Mouse (Mus musculus): ENCODE measurements at regions not wholly inside any gene's neighbourhood (a gene's known extent, or its start where the extent isn't known, plus 50 kb on each side); places are given as distances from the start of the nearest gene placed in this dataset.

- Histone ChIP-seq H3K4me1 (ENCODE audit: control insufficient read depth, insufficient read depth, low read length) (peaks cover 22% of the 10 kb centered on the region), H3K27ac (ENCODE audit: insufficient read depth, low read length) (peak overlapping the region; percentile 56), H3K4me3 (ENCODE audit: insufficient read depth, low read length) (no peak overlapping the region)
- TF ChIP-seq CTCF (IDR thresholded peaks at IDR 0.05; ENCODE audit: extremely low read depth, insufficient read depth, low read length) (no peak), POLR2A (IDR thresholded peaks at IDR 0.05; ENCODE audit: extremely low read depth, insufficient read depth, low read length) (no peak)
Observed at GRCm38 (mm10) chr1:154255971-154256370, 55.0 kb downstream of the Zfp648 start.

- no peak for TF ChIP-seq CTCF (IDR thresholded peaks at IDR 0.05; ENCODE audit: extremely low read depth, insufficient read depth, low read length)
- no peak for TF ChIP-seq POLR2A (IDR thresholded peaks at IDR 0.05; ENCODE audit: extremely low read depth, insufficient read depth, low read length)
- Histone ChIP-seq H3K4me1 (ENCODE audit: control insufficient read depth, insufficient read depth, low read length) (peaks cover 22% of the 10 kb centered on the region), H3K4me3 (ENCODE audit: insufficient read depth, low read length) (no peak overlapping the region), H3K27ac (ENCODE audit: insufficient read depth, low read length) (peak overlapping the region; percentile 63)
Observed at GRCm38 (mm10) chr1:154256811-154257210, 55.8 kb downstream of the Zfp648 start.

GRCm38 (mm10) chr1:154258511-154258910 lies 57.5 kb downstream of the Zfp648 start:
- Histone ChIP-seq H3K4me1 (ENCODE audit: control insufficient read depth, insufficient read depth, low read length) (peaks cover 14% of the 10 kb centered on the region), H3K27ac (ENCODE audit: insufficient read depth, low read length) (peak overlapping the region; percentile 91; the same call in 1 of the 2 replicates), H3K4me3 (ENCODE audit: insufficient read depth, low read length) (no peak overlapping the region)
- TF ChIP-seq CTCF (IDR thresholded peaks at IDR 0.05; ENCODE audit: extremely low read depth, insufficient read depth, low read length) (no peak), POLR2A (IDR thresholded peaks at IDR 0.05; ENCODE audit: extremely low read depth, insufficient read depth, low read length) (no peak)

GRCm38 (mm10) chr1:154260393-154260792 lies 59.4 kb downstream of the Zfp648 start:
- TF ChIP-seq CTCF (IDR thresholded peaks at IDR 0.05; ENCODE audit: extremely low read depth, insufficient read depth, low read length) = no peak
- TF ChIP-seq POLR2A (IDR thresholded peaks at IDR 0.05; ENCODE audit: extremely low read depth, insufficient read depth, low read length) = no peak
- no peak overlapping the region for H3K4me3 ChIP-seq (ENCODE audit: insufficient read depth, low read length)
- peaks cover 14% of the 10 kb centered on the region for H3K4me1 ChIP-seq (ENCODE audit: control insufficient read depth, insufficient read depth, low read length)
- no peak overlapping the region for H3K27ac ChIP-seq (ENCODE audit: insufficient read depth, low read length)

GRCm38 (mm10) chr1:154281438-154281837 lies 80.5 kb downstream of the Zfp648 start:
- no peak for TF ChIP-seq POLR2A (IDR thresholded peaks at IDR 0.05; ENCODE audit: extremely low read depth, insufficient read depth, low read length)
- peak; percentile 99 for TF ChIP-seq CTCF (IDR thresholded peaks at IDR 0.05; ENCODE audit: extremely low read depth, insufficient read depth, low read length)
- H3K4me1 ChIP-seq (ENCODE audit: control insufficient read depth, insufficient read depth, low read length) = peaks cover 2% of the 10 kb centered on the region; the same call in 1 of the 2 replicates
- no peak overlapping the region for H3K4me3 ChIP-seq (ENCODE audit: insufficient read depth, low read length)
- no peak overlapping the region for H3K27ac ChIP-seq (ENCODE audit: insufficient read depth, low read length)

- TF ChIP-seq CTCF (IDR thresholded peaks at IDR 0.05; ENCODE audit: extremely low read depth, insufficient read depth, low read length) (no peak), POLR2A (IDR thresholded peaks at IDR 0.05; ENCODE audit: extremely low read depth, insufficient read depth, low read length) (no peak)
- Histone ChIP-seq H3K4me1 (ENCODE audit: control insufficient read depth, insufficient read depth, low read length) (peaks cover 2% of the 10 kb centered on the region; the same call in 1 of the 2 replicates), H3K4me3 (ENCODE audit: insufficient read depth, low read length) (no peak overlapping the region), H3K27ac (ENCODE audit: insufficient read depth, low read length) (peak overlapping the region; percentile 80)
Observed at GRCm38 (mm10) chr1:154286080-154286479, 85.1 kb downstream of the Zfp648 start.

GRCm38 (mm10) chr1:154292729-154293128 lies 91.7 kb downstream of the Zfp648 start:
- TF ChIP-seq POLR2A (IDR thresholded peaks at IDR 0.05; ENCODE audit: extremely low read depth, insufficient read depth, low read length) (no peak), CTCF (IDR thresholded peaks at IDR 0.05; ENCODE audit: extremely low read depth, insufficient read depth, low read length) (no peak)
- no peak overlapping the region for H3K4me3 ChIP-seq (ENCODE audit: insufficient read depth, low read length)
- no peak overlapping the region for H3K27ac ChIP-seq (ENCODE audit: insufficient read depth, low read length)
- H3K4me1 ChIP-seq (ENCODE audit: control insufficient read depth, insufficient read depth, low read length) = peaks cover 6% of the 10 kb centered on the region

GRCm38 (mm10) chr1:154296080-154296479 lies 95.1 kb downstream of the Zfp648 start:
- TF ChIP-seq CTCF (IDR thresholded peaks at IDR 0.05; ENCODE audit: extremely low read depth, insufficient read depth, low read length) (no peak), POLR2A (IDR thresholded peaks at IDR 0.05; ENCODE audit: extremely low read depth, insufficient read depth, low read length) (no peak)
- Histone ChIP-seq H3K4me1 (ENCODE audit: control insufficient read depth, insufficient read depth, low read length) (peaks cover 6% of the 10 kb centered on the region), H3K4me3 (ENCODE audit: insufficient read depth, low read length) (no peak overlapping the region), H3K27ac (ENCODE audit: insufficient read depth, low read length) (no peak overlapping the region)

GRCm38 (mm10) chr1:154299866-154300265 lies 98.9 kb downstream of the Zfp648 start:
- H3K27ac ChIP-seq (ENCODE audit: insufficient read depth, low read length) = no peak overlapping the region

GRCm38 (mm10) chr1:154309650-154310049 lies 108.7 kb downstream of the Zfp648 start:
- Histone ChIP-seq H3K27ac (ENCODE audit: insufficient read depth, low read length) (no peak overlapping the region), H3K4me1 (ENCODE audit: control insufficient read depth, insufficient read depth, low read length) (no peaks in the 10 kb centered on the region), H3K4me3 (ENCODE audit: insufficient read depth, low read length) (no peak overlapping the region)
- TF ChIP-seq POLR2A (IDR thresholded peaks at IDR 0.05; ENCODE audit: extremely low read depth, insufficient read depth, low read length) (no peak), CTCF (IDR thresholded peaks at IDR 0.05; ENCODE audit: extremely low read depth, insufficient read depth, low read length) (no peak)

More at GRCm38 (mm10) chr1:154299866-154300265, 98.9 kb downstream of the Zfp648 start:
- Histone ChIP-seq H3K4me1 (ENCODE audit: control insufficient read depth, insufficient read depth, low read length) (peaks cover 2% of the 10 kb centered on the region; the same call in 1 of the 2 replicates), H3K4me3 (ENCODE audit: insufficient read depth, low read length) (no peak overlapping the region)
- TF ChIP-seq CTCF (IDR thresholded peaks at IDR 0.05; ENCODE audit: extremely low read depth, insufficient read depth, low read length) = no peak

Data from cortical plate, adult 2 months (tissue).